Mouse (Mus musculus) hindbrain, embryonic 11.5 days (tissue): ENCODE results near the gene 2010109A12Rik. TPM values are rescaled to one million over a fixed set of nuclear protein-coding genes. Genes with fewer than 3 reads are reported as not detected.

Experiments
- ATAC-seq: fragments of 200-750 bp; cut with Nextera tagmentation; 2 replicates; pipeline ENCODE4 v1.8.0; 2017; ENCODE audit warnings: mild to moderate bottlenecking, moderate TSS enrichment, moderate library complexity; ENCODE audit not compliant: low FRiP score
- DNase-seq: peaks from one replicate; pipeline ENCODE4 v3.0.0-alpha.2; 2015; ENCODE audit warnings: low spot score
- H3K27ac ChIP-seq: fragments of 300-500 bp; sonication (generic); 2 replicates; pipeline ENCODE4 v1.5.1; 2014; ENCODE audit warnings: mild to moderate bottlenecking, low read depth, low read length
- H3K27me3 ChIP-seq: fragments of 300-500 bp; sonication (generic); 2 replicates; pipeline ENCODE4 v1.6.1; 2014; ENCODE audit warnings: mild to moderate bottlenecking, low read length, moderate library complexity, mixed read lengths; ENCODE audit not compliant: control insufficient read depth, insufficient read depth
- H3K36me3 ChIP-seq: fragments of 300-500 bp; sonication (generic); 2 replicates; pipeline ENCODE4 v1.6.1; 2014; ENCODE audit warnings: mild to moderate bottlenecking, low read length, moderate library complexity, mixed read lengths; ENCODE audit not compliant: control insufficient read depth, insufficient read depth
- H3K4me1 ChIP-seq: fragments of 300-500 bp; sonication (generic); replicated peaks from 2 replicates; pipeline ENCODE4 v1.6.1; 2014; ENCODE audit warnings: low read length, mixed read lengths; ENCODE audit not compliant: control insufficient read depth, insufficient read depth
- H3K4me2 ChIP-seq: fragments of 300-500 bp; sonication (generic); replicated peaks from 2 replicates; pipeline ENCODE4 v1.6.1; 2014; ENCODE audit warnings: mild to moderate bottlenecking, low read depth, low read length
- H3K4me3 ChIP-seq: fragments of 300-500 bp; sonication (generic); 2 replicates; pipeline ENCODE4 v1.5.1; 2014; ENCODE audit warnings: low read depth, low read length
- H3K9ac ChIP-seq: fragments of 300-500 bp; sonication (generic); 2 replicates; pipeline ENCODE4 v1.6.1; 2014; ENCODE audit warnings: low read depth, low read length
- H3K9me3 ChIP-seq: fragments of 300-500 bp; sonication (generic); 2 replicates; pipeline ENCODE4 v1.6.1; 2016; ENCODE audit warnings: low read length; ENCODE audit not compliant: control insufficient read depth
- WGBS: fragments of 180-500 bp; shearing (Covaris S2); extraction: QIAGEN DNeasy Blood & Tissue Kit; methylation state at CpG from one replicate; pipeline ENCODE4 v1.1.7; 2014; 5-methylcytosine and 5-hydroxymethylcytosine counted together
- polyA plus RNA-seq: library from polyadenylated mRNA; unstranded; fragments of >200 nt; fragmentation: Nextera tagmentation; extraction: Ambion mirVana; gene quantifications from 2 replicates; pipeline ENCODE4 v1.2.1, GENCODE M21; 2014

The 2010109A12Rik gene
- polyA plus RNA-seq, 1 experiment from 2014 or later: 2.4 TPM

- no peak overlapping the region for H3K9ac ChIP-seq
These were observed 28.3 kb downstream of the 2010109A12Rik start for GRCm38 (mm10) chr5:93234605-93235004.

GRCm38 (mm10) chr5:93235888-93236287, 29.6 kb downstream of the 2010109A12Rik start:
- no peaks in the 10 kb centered on the region for H3K27me3 ChIP-seq
- DNase-seq (no peak), ATAC-seq (no peak)
- H3K4me2 ChIP-seq: no peak overlapping the region
- H3K9ac ChIP-seq: no peak overlapping the region
- 84% methylated on average over 3 of the region's 3 CpGs for WGBS
- H3K4me3 ChIP-seq: no peak overlapping the region
- no peaks in the 10 kb centered on the region for H3K9me3 ChIP-seq
- H3K27ac ChIP-seq: no peak overlapping the region
- no peaks in the 10 kb centered on the region for H3K4me1 ChIP-seq
- no peaks in the 10 kb centered on the region for H3K36me3 ChIP-seq

More at GRCm38 (mm10) chr5:93234605-93235004, 28.3 kb downstream of the 2010109A12Rik start:
- Histone ChIP-seq H3K27ac (no peak overlapping the region), H3K4me2 (no peak overlapping the region), H3K9me3 (no peaks in the 10 kb centered on the region), H3K36me3 (no peaks in the 10 kb centered on the region), H3K4me3 (no peak overlapping the region), H3K27me3 (no peaks in the 10 kb centered on the region), H3K4me1 (no peaks in the 10 kb centered on the region)
- ATAC-seq (no peak), DNase-seq (no peak)
- WGBS: 84% methylated on average over 2 of the region's 2 CpGs

GRCm38 (mm10) chr5:93236541-93236940, 30.2 kb downstream of the 2010109A12Rik start:
- H3K9me3 ChIP-seq: no peaks in the 10 kb centered on the region
- H3K4me1 ChIP-seq: no peaks in the 10 kb centered on the region
- no peak for DNase-seq
- no peaks in the 10 kb centered on the region for H3K27me3 ChIP-seq
- no peak overlapping the region for H3K4me3 ChIP-seq
- no peak for ATAC-seq
- WGBS: 94% methylated on average over 4 of the region's 4 CpGs
- H3K9ac ChIP-seq: no peak overlapping the region
- H3K36me3 ChIP-seq: no peaks in the 10 kb centered on the region
- no peak overlapping the region for H3K27ac ChIP-seq
- H3K4me2 ChIP-seq: no peak overlapping the region

GRCm38 (mm10) chr5:93239590-93240544, 33.5 kb downstream of the 2010109A12Rik start:
- Histone ChIP-seq H3K4me3 (no peak overlapping the region), H3K27ac (no peak overlapping the region), H3K4me2 (no peak overlapping the region), H3K27me3 (no peaks in the 10 kb centered on the region), H3K36me3 (no peaks in the 10 kb centered on the region), H3K4me1 (no peaks in the 10 kb centered on the region), H3K9me3 (no peaks in the 10 kb centered on the region), H3K9ac (no peak overlapping the region)
- WGBS: 87% methylated on average over 8 of the region's 8 CpGs
- ATAC-seq: no peak
- no peak for DNase-seq

- no peaks in the 10 kb centered on the region for H3K4me1 ChIP-seq
- DNase-seq: no peak
- no peak overlapping the region for H3K4me3 ChIP-seq
- WGBS: 56% methylated on average over 2 of the region's 2 CpGs
- H3K9me3 ChIP-seq: no peaks in the 10 kb centered on the region
- H3K9ac ChIP-seq: no peak overlapping the region
- peak; percentile 30; the same call in 1 of the 2 replicates for ATAC-seq
- H3K27ac ChIP-seq: no peak overlapping the region
- no peak overlapping the region for H3K4me2 ChIP-seq
- H3K36me3 ChIP-seq: no peaks in the 10 kb centered on the region
- no peaks in the 10 kb centered on the region for H3K27me3 ChIP-seq
These were observed 39.0 kb downstream of the 2010109A12Rik start for GRCm38 (mm10) chr5:93245280-93245679.

- H3K9ac ChIP-seq: no peak overlapping the region
- 80% methylated on average over 6 of the region's 6 CpGs for WGBS
- H3K9me3 ChIP-seq: no peaks in the 10 kb centered on the region
- no peak overlapping the region for H3K27ac ChIP-seq
- no peak for ATAC-seq
- H3K4me3 ChIP-seq: no peak overlapping the region
- H3K4me1 ChIP-seq: no peaks in the 10 kb centered on the region
- no peaks in the 10 kb centered on the region for H3K27me3 ChIP-seq
- H3K4me2 ChIP-seq: no peak overlapping the region
- DNase-seq: no peak
- H3K36me3 ChIP-seq: no peaks in the 10 kb centered on the region
These were observed 43.7 kb downstream of the 2010109A12Rik start for GRCm38 (mm10) chr5:93249940-93250578.

- no peak for DNase-seq
- Histone ChIP-seq H3K36me3 (no peaks in the 10 kb centered on the region), H3K4me3 (no peak overlapping the region), H3K27me3 (no peaks in the 10 kb centered on the region), H3K9me3 (no peaks in the 10 kb centered on the region), H3K9ac (no peak overlapping the region), H3K4me1 (no peaks in the 10 kb centered on the region), H3K27ac (no peak overlapping the region), H3K4me2 (no peak overlapping the region)
- WGBS: 86% methylated on average over 12 of the region's 12 CpGs
- no peak for ATAC-seq
These were observed 44.9 kb downstream of the 2010109A12Rik start for GRCm38 (mm10) chr5:93251001-93251760.

GRCm38 (mm10) chr5:93255759-93256265, 49.5 kb downstream of the 2010109A12Rik start:
- Histone ChIP-seq H3K27ac (no peak overlapping the region), H3K4me1 (no peaks in the 10 kb centered on the region), H3K9ac (no peak overlapping the region), H3K4me3 (no peak overlapping the region), H3K9me3 (no peaks in the 10 kb centered on the region), H3K27me3 (no peaks in the 10 kb centered on the region), H3K36me3 (no peaks in the 10 kb centered on the region), H3K4me2 (no peak overlapping the region)
- 86% methylated on average over 5 of the region's 5 CpGs for WGBS
- no peak for ATAC-seq
- no peak for DNase-seq
